Mouse (Mus musculus) stomach, postnatal 0 days (tissue): ENCODE measurements around the gene Rnf10.

Source experiments
- CTCF ChIP-seq: IDR thresholded peaks from 2 replicates; pipeline ENCODE4 v1.5.1; 2016; ENCODE audit warnings: antibody characterized with exemption, low read depth, mild to moderate bottlenecking, moderate library complexity
- EP300 ChIP-seq: optimal IDR thresholded peaks from 2 replicates; pipeline ENCODE3; 2016; ENCODE audit warnings: antibody characterized with exemption

GRCm38 (mm10) chr5:115193669-115194625, 78.8 kb downstream of the Rnf10 start, which contains the start of gene Cabp1:
- peak; percentile 57 for TF ChIP-seq CTCF
- TF ChIP-seq EP300 = no peak
